Mouse (Mus musculus): ENCODE data around the gene Mogs. TPM values are rescaled to one million over a fixed set of nuclear protein-coding genes. Genes with fewer than 3 reads are reported as not detected.

The Mogs gene
- polyA plus RNA-seq, 1 experiment = 32.5 TPM

DNA sequence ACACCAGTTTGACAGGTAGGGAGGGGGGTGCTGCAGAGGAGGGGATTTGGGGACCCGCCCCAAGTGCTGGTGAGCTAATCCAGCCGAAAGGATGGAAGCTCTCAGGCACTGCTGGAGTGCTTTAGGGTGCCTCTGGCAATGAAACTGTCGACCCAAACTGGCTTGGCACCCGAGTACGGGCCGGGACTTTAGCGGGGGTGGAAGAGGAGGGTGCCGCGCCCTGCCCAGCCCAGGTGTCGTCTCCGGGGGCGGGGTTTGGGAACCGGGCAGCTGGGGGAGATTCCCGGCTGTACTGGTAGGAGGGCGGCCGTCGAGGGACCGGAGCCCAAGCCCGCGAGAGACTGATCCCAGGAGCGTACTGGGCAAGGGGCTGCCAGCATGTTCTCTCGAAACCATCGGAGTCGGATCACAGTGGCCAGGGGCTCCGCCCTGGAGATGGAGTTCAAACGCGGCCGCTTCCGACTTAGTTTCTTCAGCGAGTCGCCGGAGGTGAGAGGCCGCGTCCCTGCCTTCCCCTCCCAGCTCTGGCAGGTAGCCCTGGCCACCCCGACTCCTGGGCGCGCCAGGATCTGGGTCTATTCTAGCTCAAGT, 20.4 kb downstream of the Mogs start:
- no peaks in the 10 kb centered on the region for H3K27me3 ChIP-seq (ENCODE audit: control insufficient read depth, insufficient read depth, insufficient read length)
- TF ChIP-seq MAX (IDR thresholded peaks at IDR 0.05) (no peak), USF1 (IDR thresholded peaks at IDR 0.05; ENCODE audit: low read depth) (no peak), MYOG (IDR thresholded peaks at IDR 0.05; ENCODE audit: control insufficient read depth, extremely low read depth, insufficient read length) (no peak), CEBPB (IDR thresholded peaks at IDR 0.05; ENCODE audit: low read depth) (no peak), FOSL1 (IDR thresholded peaks at IDR 0.05; ENCODE audit: insufficient read depth, low read length, poor library complexity, severe bottlenecking) (no peak), CTCF (IDR thresholded peaks at IDR 0.05; ENCODE audit: control insufficient read depth, insufficient read depth, insufficient read length) (no peak), MYOD1 (IDR thresholded peaks at IDR 0.05; ENCODE audit: control insufficient read depth, insufficient read length, low read depth) (no peak)

DNA sequence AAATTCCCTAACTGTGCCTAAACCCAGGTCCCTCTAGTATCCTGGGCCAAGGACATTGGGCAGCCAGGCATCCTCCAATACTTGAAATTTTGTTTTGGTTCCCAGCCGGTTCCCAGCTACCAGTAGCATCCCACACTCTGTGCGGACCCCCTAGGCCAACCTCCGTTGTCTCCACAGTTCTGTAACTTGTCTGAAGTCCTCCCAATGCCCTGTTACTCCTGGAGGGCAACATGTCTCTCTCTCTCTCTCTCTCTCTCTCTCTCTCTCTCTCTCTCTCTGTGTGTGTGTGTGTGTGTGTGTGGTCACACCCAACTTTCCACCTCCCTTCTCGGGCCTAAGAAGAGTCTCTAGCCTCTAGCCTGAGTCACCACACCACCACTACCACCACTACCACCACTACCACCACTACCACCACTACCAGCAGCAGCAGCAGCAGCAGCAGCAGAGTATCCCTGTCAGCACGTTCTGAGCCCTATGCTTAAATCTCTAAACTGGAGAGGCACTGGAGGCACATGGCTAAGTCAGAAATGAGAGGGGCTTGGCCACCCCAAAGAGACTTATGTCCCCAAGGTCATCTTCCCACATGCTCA, 21.1 kb downstream of the Mogs start:
- TF ChIP-seq USF1 (IDR thresholded peaks at IDR 0.05; ENCODE audit: low read depth) = no peak
- TF ChIP-seq MAX (IDR thresholded peaks at IDR 0.05) = peak; percentile 50
- TF ChIP-seq CTCF (IDR thresholded peaks at IDR 0.05; ENCODE audit: control insufficient read depth, insufficient read depth, insufficient read length) = no peak
- TF ChIP-seq CEBPB (IDR thresholded peaks at IDR 0.05; ENCODE audit: low read depth) = no peak
- TF ChIP-seq MYOG (IDR thresholded peaks at IDR 0.05; ENCODE audit: control insufficient read depth, extremely low read depth, insufficient read length) = no peak
- no peak for TF ChIP-seq MYOD1 (IDR thresholded peaks at IDR 0.05; ENCODE audit: control insufficient read depth, insufficient read length, low read depth)
- H3K27me3 ChIP-seq (ENCODE audit: control insufficient read depth, insufficient read depth, insufficient read length) = no peaks in the 10 kb centered on the region
- H3K4me3 ChIP-seq (ENCODE audit: insufficient read depth, poor library complexity, severe bottlenecking) = peak overlapping the region; percentile 64
- peaks cover 34% of the 10 kb centered on the region for H3K79me3 ChIP-seq (ENCODE audit: low read depth)
- H3K36me3 ChIP-seq (ENCODE audit: control insufficient read depth, insufficient read depth) = peaks cover 10% of the 10 kb centered on the region
- peaks cover 60% of the 10 kb centered on the region for H3K79me2 ChIP-seq (ENCODE audit: control insufficient read depth, insufficient read depth)
- H3ac ChIP-seq (ENCODE audit: control insufficient read depth, insufficient read length, low read depth) = peak overlapping the region; percentile 84

More for the DNA sequence above, 20.4 kb downstream of the Mogs start:
- Histone ChIP-seq H3K4me3 (ENCODE audit: insufficient read depth, poor library complexity, severe bottlenecking) (peak overlapping the region; percentile 64), H3K79me2 (ENCODE audit: control insufficient read depth, insufficient read depth) (peaks cover 53% of the 10 kb centered on the region), H3K36me3 (ENCODE audit: control insufficient read depth, insufficient read depth) (peaks cover 10% of the 10 kb centered on the region), H3K79me3 (ENCODE audit: low read depth) (peaks cover 34% of the 10 kb centered on the region), H3ac (ENCODE audit: control insufficient read depth, insufficient read length, low read depth) (peak overlapping the region; percentile 84)

DNA sequence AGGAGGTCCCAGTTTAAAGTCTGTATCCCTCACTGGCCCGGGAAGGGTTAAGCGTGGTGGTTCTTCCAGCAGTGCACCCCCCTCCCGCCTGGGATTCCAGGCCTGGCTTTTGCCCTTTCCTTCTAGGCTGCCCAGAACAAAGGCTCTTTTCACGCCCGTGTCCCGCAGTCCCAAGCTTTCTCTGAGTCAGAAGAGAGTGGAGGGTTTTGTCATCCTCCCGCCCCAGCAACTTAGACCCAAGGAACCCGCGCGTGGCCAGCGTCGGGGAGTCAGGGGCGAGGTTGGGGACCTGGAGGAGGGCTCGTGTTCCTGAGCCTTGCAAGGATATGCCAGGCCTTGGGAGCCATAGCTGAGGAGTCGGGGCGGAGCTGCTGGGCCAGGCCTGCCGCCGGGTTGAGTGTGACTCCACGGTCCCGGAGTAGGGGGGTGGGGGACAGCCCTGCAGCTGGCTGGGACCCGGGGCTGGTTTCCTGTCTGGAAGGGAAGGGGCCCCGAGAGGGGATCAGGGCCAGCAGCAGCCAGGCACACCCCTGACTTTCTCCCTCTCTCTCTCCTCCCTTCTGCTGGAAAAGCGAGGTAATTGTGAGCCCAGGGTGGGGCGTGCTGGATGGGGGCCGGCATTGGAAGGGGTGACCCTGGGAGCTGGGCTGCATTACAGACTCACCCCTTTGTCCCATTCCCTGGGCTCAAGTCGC, 21.7 kb downstream of the Mogs start:
- no peak for TF ChIP-seq CEBPB (IDR thresholded peaks at IDR 0.05; ENCODE audit: low read depth)
- TF ChIP-seq USF1 (IDR thresholded peaks at IDR 0.05; ENCODE audit: low read depth) = no peak
- TF ChIP-seq MYOG (IDR thresholded peaks at IDR 0.05; ENCODE audit: control insufficient read depth, extremely low read depth, insufficient read length) = no peak
- no peak for TF ChIP-seq CTCF (IDR thresholded peaks at IDR 0.05; ENCODE audit: control insufficient read depth, insufficient read depth, insufficient read length)
- TF ChIP-seq FOSL1 (IDR thresholded peaks at IDR 0.05; ENCODE audit: insufficient read depth, low read length, poor library complexity, severe bottlenecking) = no peak
- TF ChIP-seq MYOD1 (IDR thresholded peaks at IDR 0.05; ENCODE audit: control insufficient read depth, insufficient read length, low read depth) = no peak
- no peak for TF ChIP-seq MAX (IDR thresholded peaks at IDR 0.05)
- peak overlapping the region; percentile 64 for H3K4me3 ChIP-seq (ENCODE audit: insufficient read depth, poor library complexity, severe bottlenecking)

DNA sequence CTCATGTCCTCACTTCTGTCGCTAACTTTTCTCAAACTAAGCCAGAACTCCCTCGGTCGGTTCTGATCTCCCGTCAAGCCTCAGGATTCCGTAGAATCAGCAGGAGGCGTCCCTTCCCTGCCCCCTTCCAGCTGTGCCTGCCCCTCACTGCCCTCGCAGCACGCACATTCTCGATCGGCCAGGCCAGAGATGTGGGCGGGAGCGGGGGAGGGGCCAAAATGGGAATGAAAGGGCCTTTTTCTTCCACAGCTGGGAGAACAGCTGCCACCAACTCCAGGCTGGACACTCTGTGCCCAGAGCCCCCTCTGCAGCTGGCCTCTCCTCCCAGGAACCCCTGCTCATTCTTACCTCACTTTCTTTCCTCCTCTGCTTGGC, 22.3 kb downstream of the Mogs start:
- TF ChIP-seq MYOD1 (IDR thresholded peaks at IDR 0.05; ENCODE audit: control insufficient read depth, insufficient read length, low read depth) (peak; percentile 99), MAX (IDR thresholded peaks at IDR 0.05) (peak; percentile 55), CEBPB (IDR thresholded peaks at IDR 0.05; ENCODE audit: low read depth) (no peak)
- H3K79me3 ChIP-seq (ENCODE audit: low read depth) = peaks cover 34% of the 10 kb centered on the region
- H3K36me3 ChIP-seq (ENCODE audit: control insufficient read depth, insufficient read depth) = peaks cover 10% of the 10 kb centered on the region
- H3K27me3 ChIP-seq (ENCODE audit: control insufficient read depth, insufficient read depth, insufficient read length) = no peaks in the 10 kb centered on the region
- peak overlapping the region; percentile 64 for H3K4me3 ChIP-seq (ENCODE audit: insufficient read depth, poor library complexity, severe bottlenecking)
- H3K79me2 ChIP-seq (ENCODE audit: control insufficient read depth, insufficient read depth) = peaks cover 72% of the 10 kb centered on the region
- peak overlapping the region; percentile 84 for H3ac ChIP-seq (ENCODE audit: control insufficient read depth, insufficient read length, low read depth)

More for the DNA sequence above, 21.7 kb downstream of the Mogs start:
- peaks cover 34% of the 10 kb centered on the region for H3K79me3 ChIP-seq (ENCODE audit: low read depth)
- no peaks in the 10 kb centered on the region for H3K27me3 ChIP-seq (ENCODE audit: control insufficient read depth, insufficient read depth, insufficient read length)
- H3ac ChIP-seq (ENCODE audit: control insufficient read depth, insufficient read length, low read depth) = peak overlapping the region; percentile 83
- peaks cover 66% of the 10 kb centered on the region for H3K79me2 ChIP-seq (ENCODE audit: control insufficient read depth, insufficient read depth)
- peaks cover 10% of the 10 kb centered on the region for H3K36me3 ChIP-seq (ENCODE audit: control insufficient read depth, insufficient read depth)

DNA sequence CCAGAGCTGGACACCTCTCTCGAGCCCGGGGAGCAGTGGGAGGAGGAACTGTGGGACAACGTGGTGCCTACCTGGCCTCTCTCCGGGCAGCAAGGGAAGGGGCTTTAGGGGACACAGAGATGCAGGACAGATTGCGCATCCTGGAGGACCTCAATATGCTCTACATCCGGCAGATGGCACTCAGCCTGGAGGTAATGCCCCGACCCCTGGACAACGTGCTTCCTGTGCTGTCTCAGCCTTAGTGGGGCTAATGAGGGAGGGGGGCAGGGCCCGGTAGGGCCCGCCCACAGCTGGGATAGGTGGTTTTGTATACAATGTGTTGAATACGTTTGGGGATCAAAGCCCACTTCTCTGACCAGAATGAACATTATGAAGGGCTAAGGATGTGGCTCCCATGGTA, 22.8 kb downstream of the Mogs start:
- Histone ChIP-seq H3ac (ENCODE audit: control insufficient read depth, insufficient read length, low read depth) (peak overlapping the region; percentile 84), H3K27me3 (ENCODE audit: control insufficient read depth, insufficient read depth, insufficient read length) (no peaks in the 10 kb centered on the region), H3K79me2 (ENCODE audit: control insufficient read depth, insufficient read depth) (peaks cover 76% of the 10 kb centered on the region), H3K4me3 (ENCODE audit: insufficient read depth, poor library complexity, severe bottlenecking) (peak overlapping the region; percentile 64), H3K36me3 (ENCODE audit: control insufficient read depth, insufficient read depth) (peaks cover 10% of the 10 kb centered on the region), H3K79me3 (ENCODE audit: low read depth) (peaks cover 34% of the 10 kb centered on the region)
- TF ChIP-seq MYOG (IDR thresholded peaks at IDR 0.05; ENCODE audit: control insufficient read depth, extremely low read depth, insufficient read length) (no peak), CEBPB (IDR thresholded peaks at IDR 0.05; ENCODE audit: low read depth) (no peak), FOSL1 (IDR thresholded peaks at IDR 0.05; ENCODE audit: insufficient read depth, low read length, poor library complexity, severe bottlenecking) (no peak), CTCF (IDR thresholded peaks at IDR 0.05; ENCODE audit: control insufficient read depth, insufficient read depth, insufficient read length) (peak; percentile 4), MAX (IDR thresholded peaks at IDR 0.05) (peak; percentile 72), USF1 (IDR thresholded peaks at IDR 0.05; ENCODE audit: low read depth) (no peak), MYOD1 (IDR thresholded peaks at IDR 0.05; ENCODE audit: control insufficient read depth, insufficient read length, low read depth) (no peak)
